Mouse (Mus musculus): ENCODE data around the gene Kcnq1. TPM values are rescaled to one million over a fixed set of nuclear protein-coding genes. Genes with fewer than 3 reads are reported as not detected.
A peak's percentile ranks its signal among the peaks of the same experiment; 100 is the strongest.

Gene Kcnq1
- polyA plus RNA-seq, 1 experiment from 2014 or later, result 10.5 TPM

DNA sequence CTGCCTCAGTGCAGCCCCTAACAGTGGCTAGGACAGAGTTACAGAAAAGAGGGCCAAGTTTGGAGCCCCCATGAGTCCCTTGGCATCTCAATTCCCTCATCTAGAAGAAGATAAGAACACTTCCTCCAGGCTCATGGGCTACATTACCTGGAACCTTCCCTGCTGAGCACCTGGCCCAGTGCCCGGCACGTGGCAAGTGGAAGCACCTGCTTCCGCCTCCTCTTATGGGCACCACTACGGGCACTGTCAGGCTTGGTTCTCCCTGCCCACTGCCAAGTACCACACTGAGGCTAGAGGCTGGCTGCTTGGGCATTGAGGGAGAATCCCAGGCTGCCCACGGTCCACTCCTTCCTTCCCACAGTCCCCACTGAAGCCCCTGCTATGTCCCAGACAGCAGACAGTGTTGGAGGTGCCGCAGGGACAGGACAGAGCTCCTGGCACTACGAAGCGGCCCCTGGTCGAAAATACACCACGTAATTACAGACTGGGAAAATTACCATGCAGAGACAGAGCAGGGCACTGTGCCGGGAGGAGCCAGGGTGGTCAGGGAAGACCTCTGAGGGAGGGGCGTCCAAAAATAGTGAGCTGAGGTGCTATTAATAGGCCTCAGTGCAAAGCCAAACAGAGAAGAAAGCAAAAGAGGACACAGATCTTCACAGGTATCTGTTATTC lies 284.3 kb downstream of the Kcnq1 start:
- no peak for TF ChIP-seq CTCF (IDR thresholded peaks at IDR 0.05; ENCODE audit: low read depth)
- no peaks in the 10 kb centered on the region for H3K27me3 ChIP-seq (replicated peaks; ENCODE audit: control insufficient read depth, insufficient read depth, low read length)
- ATAC-seq, result no peak
- 80% methylated on average over 12 of the region's 12 CpGs for WGBS
- no peaks in the 10 kb centered on the region for H3K36me3 ChIP-seq (ENCODE audit: control insufficient read depth, insufficient read depth)
- 0 out of 2 replicates have a peak, but pooled peaks cover 4% of the 10 kb centered on the region for H3K4me1 ChIP-seq (replicated peaks; ENCODE audit: control insufficient read depth, insufficient read depth, low read length)
- H3K27ac ChIP-seq (ENCODE audit: low read depth, low read length), result no peak overlapping the region
- H3K4me2 ChIP-seq (replicated peaks; ENCODE audit: low read depth), result no peak overlapping the region
- no peaks in the 10 kb centered on the region for H3K9me3 ChIP-seq (ENCODE audit: control insufficient read depth)
- no peak overlapping the region for H3K9ac ChIP-seq (ENCODE audit: low read depth, low read length)
- no peak overlapping the region for H3K4me3 ChIP-seq (ENCODE audit: low read depth, low read length)

DNA sequence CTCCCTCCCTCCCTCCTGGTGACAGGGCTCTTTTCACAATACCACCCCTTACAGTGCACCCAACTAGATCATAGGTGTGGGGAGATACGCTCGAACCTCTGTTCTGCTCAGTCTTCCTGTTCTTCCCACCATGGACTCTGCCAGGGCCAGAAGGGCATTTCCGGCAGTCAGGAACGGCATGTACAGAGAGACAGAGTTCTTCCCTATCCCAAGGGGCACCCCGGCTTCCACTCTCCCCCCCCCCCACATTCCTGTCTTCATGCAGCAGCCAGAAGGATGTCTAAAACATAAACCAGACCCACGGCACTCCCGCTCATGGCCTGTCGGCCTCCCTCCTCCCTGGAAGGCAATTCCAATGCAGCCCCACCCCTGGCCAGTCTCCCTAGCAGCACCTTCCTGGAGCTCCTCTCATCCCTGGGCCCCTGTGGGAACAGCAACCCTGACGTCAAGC lies 289.0 kb downstream of the Kcnq1 start:
- Histone ChIP-seq H3K9me3 (ENCODE audit: control insufficient read depth) (no peaks in the 10 kb centered on the region), H3K4me1 (replicated peaks; ENCODE audit: control insufficient read depth, insufficient read depth, low read length) (peaks cover 14% of the 10 kb centered on the region; the same call in 1 of the 2 replicates), H3K27ac (ENCODE audit: low read depth, low read length) (peak overlapping the region; percentile 70), H3K36me3 (ENCODE audit: control insufficient read depth, insufficient read depth) (no peaks in the 10 kb centered on the region), H3K4me3 (ENCODE audit: low read depth, low read length) (no peak overlapping the region), H3K27me3 (replicated peaks; ENCODE audit: control insufficient read depth, insufficient read depth, low read length) (no peaks in the 10 kb centered on the region), H3K4me2 (replicated peaks; ENCODE audit: low read depth) (peak overlapping the region; percentile 32), H3K9ac (ENCODE audit: low read depth, low read length) (no peak overlapping the region)
- WGBS, result 20% methylated on average over 9 of the region's 9 CpGs
- peak; percentile 24; the same call in 1 of the 2 replicates for TF ChIP-seq CTCF (IDR thresholded peaks at IDR 0.05; ENCODE audit: low read depth)
- ATAC-seq, result peak; percentile 94

GRCm38 (mm10) chr7:143399756-143400155 lies 293.6 kb downstream of the Kcnq1 start:
- Histone ChIP-seq H3K27ac (ENCODE audit: low read depth, low read length) (no peak overlapping the region), H3K4me2 (replicated peaks; ENCODE audit: low read depth) (no peak overlapping the region), H3K9me3 (ENCODE audit: control insufficient read depth) (no peaks in the 10 kb centered on the region), H3K9ac (ENCODE audit: low read depth, low read length) (no peak overlapping the region), H3K4me3 (ENCODE audit: low read depth, low read length) (no peak overlapping the region), H3K36me3 (ENCODE audit: control insufficient read depth, insufficient read depth) (no peaks in the 10 kb centered on the region), H3K27me3 (replicated peaks; ENCODE audit: control insufficient read depth, insufficient read depth, low read length) (no peaks in the 10 kb centered on the region), H3K4me1 (replicated peaks; ENCODE audit: control insufficient read depth, insufficient read depth, low read length) (peaks cover 20% of the 10 kb centered on the region; the same call in 1 of the 2 replicates)
- ATAC-seq, result no peak
- TF ChIP-seq CTCF (IDR thresholded peaks at IDR 0.05; ENCODE audit: low read depth), result no peak
- WGBS, result 79% methylated on average over 10 of the region's 10 CpGs

GRCm38 (mm10) chr7:143400599-143400998 lies 294.4 kb downstream of the Kcnq1 start:
- Histone ChIP-seq H3K4me3 (ENCODE audit: low read depth, low read length) (no peak overlapping the region), H3K27ac (ENCODE audit: low read depth, low read length) (peak overlapping the region; percentile 28; the same call in 1 of the 2 replicates)
- 37% methylated on average over 6 of the region's 6 CpGs for WGBS

GRCm38 (mm10) chr7:143401429-143402016 lies 295.4 kb downstream of the Kcnq1 start:
- Histone ChIP-seq H3K4me3 (ENCODE audit: low read depth, low read length) (no peak overlapping the region), H3K4me1 (replicated peaks; ENCODE audit: control insufficient read depth, insufficient read depth, low read length) (peaks cover 17% of the 10 kb centered on the region; the same call in 1 of the 2 replicates), H3K27me3 (replicated peaks; ENCODE audit: control insufficient read depth, insufficient read depth, low read length) (no peaks in the 10 kb centered on the region), H3K9ac (ENCODE audit: low read depth, low read length) (no peak overlapping the region), H3K36me3 (ENCODE audit: control insufficient read depth, insufficient read depth) (no peaks in the 10 kb centered on the region), H3K27ac (ENCODE audit: low read depth, low read length) (0 out of 2 replicates have a peak overlapping the region, but pooled peaks have one; percentile 28), H3K9me3 (ENCODE audit: control insufficient read depth) (no peaks in the 10 kb centered on the region), H3K4me2 (replicated peaks; ENCODE audit: low read depth) (no peak overlapping the region)
- 67% methylated on average over 5 of the region's 5 CpGs for WGBS
- no peak for TF ChIP-seq CTCF (IDR thresholded peaks at IDR 0.05; ENCODE audit: low read depth)
- no peak for ATAC-seq

More at GRCm38 (mm10) chr7:143400599-143400998, 294.4 kb downstream of the Kcnq1 start:
- H3K36me3 ChIP-seq (ENCODE audit: control insufficient read depth, insufficient read depth), result no peaks in the 10 kb centered on the region
- H3K27me3 ChIP-seq (replicated peaks; ENCODE audit: control insufficient read depth, insufficient read depth, low read length), result no peaks in the 10 kb centered on the region
- H3K9me3 ChIP-seq (ENCODE audit: control insufficient read depth), result no peaks in the 10 kb centered on the region
- TF ChIP-seq CTCF (IDR thresholded peaks at IDR 0.05; ENCODE audit: low read depth), result no peak
- ATAC-seq, result peak; percentile 34; the same call in 1 of the 2 replicates
- H3K9ac ChIP-seq (ENCODE audit: low read depth, low read length), result no peak overlapping the region
- peaks cover 17% of the 10 kb centered on the region; the same call in 1 of the 2 replicates for H3K4me1 ChIP-seq (replicated peaks; ENCODE audit: control insufficient read depth, insufficient read depth, low read length)
- H3K4me2 ChIP-seq (replicated peaks; ENCODE audit: low read depth), result no peak overlapping the region

DNA sequence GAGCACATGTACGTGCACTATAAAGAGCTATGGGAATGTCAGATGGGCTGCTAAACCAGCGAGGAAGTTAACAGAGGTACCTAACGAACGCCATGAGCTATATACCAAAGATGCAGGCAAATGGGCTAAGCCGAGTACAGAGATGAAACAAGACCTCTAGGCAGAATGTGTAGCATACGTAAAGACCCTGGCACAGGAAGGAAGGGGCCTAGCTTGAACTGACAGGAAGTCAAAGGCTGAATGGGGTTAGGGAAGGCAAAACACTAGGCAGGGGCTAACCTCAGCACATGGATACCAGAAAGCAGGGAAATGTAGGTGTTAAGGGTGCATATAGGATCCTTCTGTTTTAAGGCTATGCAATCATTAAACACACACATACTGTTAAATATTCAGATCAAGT lies 298.1 kb downstream of the Kcnq1 start:
- no peak for ATAC-seq
- 89% methylated on average over 6 of the region's 6 CpGs for WGBS
- Histone ChIP-seq H3K4me3 (ENCODE audit: low read depth, low read length) (no peak overlapping the region), H3K27ac (ENCODE audit: low read depth, low read length) (no peak overlapping the region), H3K27me3 (replicated peaks; ENCODE audit: control insufficient read depth, insufficient read depth, low read length) (no peaks in the 10 kb centered on the region), H3K4me1 (replicated peaks; ENCODE audit: control insufficient read depth, insufficient read depth, low read length) (peaks cover 25% of the 10 kb centered on the region), H3K4me2 (replicated peaks; ENCODE audit: low read depth) (no peak overlapping the region), H3K9me3 (ENCODE audit: control insufficient read depth) (no peaks in the 10 kb centered on the region), H3K9ac (ENCODE audit: low read depth, low read length) (no peak overlapping the region), H3K36me3 (ENCODE audit: control insufficient read depth, insufficient read depth) (no peaks in the 10 kb centered on the region)
- TF ChIP-seq CTCF (IDR thresholded peaks at IDR 0.05; ENCODE audit: low read depth), result no peak
